Mouse (Mus musculus): ENCODE measurements around the gene Ppargc1a. TPM values are rescaled to one million over a fixed set of nuclear protein-coding genes. Genes with fewer than 3 reads are reported as not detected.

The Ppargc1a gene
- polyA plus RNA-seq, 1 experiment from 2014 or later = 15.0 TPM

- no peak overlapping the region for H3K4me2 ChIP-seq (ENCODE audit: low read length)
- no peaks in the 10 kb centered on the region for H3K9me3 ChIP-seq (replicated peaks; ENCODE audit: control insufficient read depth, low read length, poor library complexity, severe bottlenecking)
- no peak overlapping the region for H3K9ac ChIP-seq (ENCODE audit: low read depth, low read length)
- no peaks in the 10 kb centered on the region; the same call in 1 of the 2 replicates for H3K27me3 ChIP-seq (ENCODE audit: control insufficient read depth, insufficient read depth, low read depth, low read length)
- ATAC-seq = no peak
- no peaks in the 10 kb centered on the region for H3K36me3 ChIP-seq (ENCODE audit: control insufficient read depth, insufficient read depth, low read length)
- 86% methylated on average over 3 of the region's 3 CpGs for WGBS
- peaks cover 11% of the 10 kb centered on the region for H3K4me1 ChIP-seq (ENCODE audit: control insufficient read depth, insufficient read depth, low read length)
- no peak overlapping the region for H3K27ac ChIP-seq (ENCODE audit: low read length)
- H3K4me3 ChIP-seq (ENCODE audit: low read depth, low read length) = no peak overlapping the region
These were observed 4.0 kb downstream of the Ppargc1a start for GRCm38 (mm10) chr5:51563574-51563973.

- no peaks in the 10 kb centered on the region for H3K9me3 ChIP-seq (replicated peaks; ENCODE audit: control insufficient read depth, low read length, poor library complexity, severe bottlenecking)
These were observed 9.8 kb downstream of the Ppargc1a start for GRCm38 (mm10) chr5:51557607-51558278.

GRCm38 (mm10) chr5:51553671-51554070 is 13.9 kb downstream of the Ppargc1a start:
- Histone ChIP-seq H3K9ac (ENCODE audit: low read depth, low read length) (peak overlapping the region; percentile 50; the same call in 1 of the 2 replicates), H3K9me3 (replicated peaks; ENCODE audit: control insufficient read depth, low read length, poor library complexity, severe bottlenecking) (no peaks in the 10 kb centered on the region), H3K27ac (ENCODE audit: low read length) (peak overlapping the region; percentile 5; the same call in 1 of the 2 replicates)

More at GRCm38 (mm10) chr5:51557607-51558278, 9.8 kb downstream of the Ppargc1a start:
- H3K27ac ChIP-seq (ENCODE audit: low read length) = no peak overlapping the region
- WGBS = 73% methylated on average over 4 of the region's 4 CpGs
- H3K9ac ChIP-seq (ENCODE audit: low read depth, low read length) = no peak overlapping the region
- no peak overlapping the region for H3K4me3 ChIP-seq (ENCODE audit: low read depth, low read length)
- no peaks in the 10 kb centered on the region; the same call in 1 of the 2 replicates for H3K27me3 ChIP-seq (ENCODE audit: control insufficient read depth, insufficient read depth, low read depth, low read length)
- H3K36me3 ChIP-seq (ENCODE audit: control insufficient read depth, insufficient read depth, low read length) = no peaks in the 10 kb centered on the region
- H3K4me1 ChIP-seq (ENCODE audit: control insufficient read depth, insufficient read depth, low read length) = peaks cover 9% of the 10 kb centered on the region
- H3K4me2 ChIP-seq (ENCODE audit: low read length) = no peak overlapping the region
- no peak for ATAC-seq

DNA sequence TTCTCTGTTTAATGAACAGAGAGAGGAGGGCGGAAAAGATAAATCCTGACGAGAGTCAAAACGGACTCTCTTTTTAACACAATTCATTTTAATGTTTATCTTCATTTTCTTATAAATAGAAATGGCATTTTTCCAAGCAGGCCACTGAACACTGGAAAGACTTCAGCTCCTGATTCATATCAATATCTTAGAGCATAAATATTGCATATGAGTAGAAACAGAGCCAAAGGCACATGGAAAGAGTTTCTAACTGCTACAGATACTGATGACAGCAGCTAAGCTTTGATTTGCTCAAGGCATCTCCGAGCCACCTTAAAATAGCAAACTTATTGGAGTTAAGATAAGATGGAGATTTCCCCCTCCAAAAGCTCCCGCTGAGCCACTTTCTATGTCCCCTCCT is 14.3 kb downstream of the Ppargc1a start:
- WGBS = 5% methylated on average over 5 of the region's 5 CpGs
- Histone ChIP-seq H3K4me3 (ENCODE audit: low read depth, low read length) (peak overlapping the region; percentile 47), H3K36me3 (ENCODE audit: control insufficient read depth, insufficient read depth, low read length) (no peaks in the 10 kb centered on the region), H3K9me3 (replicated peaks; ENCODE audit: control insufficient read depth, low read length, poor library complexity, severe bottlenecking) (no peaks in the 10 kb centered on the region), H3K4me2 (ENCODE audit: low read length) (peak overlapping the region; percentile 75), H3K9ac (ENCODE audit: low read depth, low read length) (peak overlapping the region; percentile 53), H3K27me3 (ENCODE audit: control insufficient read depth, insufficient read depth, low read depth, low read length) (no peaks in the 10 kb centered on the region), H3K27ac (ENCODE audit: low read length) (peak overlapping the region; percentile 74; the same call in 1 of the 2 replicates), H3K4me1 (ENCODE audit: control insufficient read depth, insufficient read depth, low read length) (peaks cover 14% of the 10 kb centered on the region)
- peak; percentile 12; the same call in 1 of the 2 replicates for ATAC-seq

More at GRCm38 (mm10) chr5:51553671-51554070, 13.9 kb downstream of the Ppargc1a start:
- Histone ChIP-seq H3K4me1 (ENCODE audit: control insufficient read depth, insufficient read depth, low read length) (peaks cover 14% of the 10 kb centered on the region), H3K36me3 (ENCODE audit: control insufficient read depth, insufficient read depth, low read length) (no peaks in the 10 kb centered on the region), H3K4me3 (ENCODE audit: low read depth, low read length) (peak overlapping the region; percentile 47), H3K27me3 (ENCODE audit: control insufficient read depth, insufficient read depth, low read depth, low read length) (no peaks in the 10 kb centered on the region), H3K4me2 (ENCODE audit: low read length) (peak overlapping the region; percentile 75)
- WGBS = 2% methylated on average over 5 of the region's 5 CpGs
- ATAC-seq = peak; percentile 90

DNA sequence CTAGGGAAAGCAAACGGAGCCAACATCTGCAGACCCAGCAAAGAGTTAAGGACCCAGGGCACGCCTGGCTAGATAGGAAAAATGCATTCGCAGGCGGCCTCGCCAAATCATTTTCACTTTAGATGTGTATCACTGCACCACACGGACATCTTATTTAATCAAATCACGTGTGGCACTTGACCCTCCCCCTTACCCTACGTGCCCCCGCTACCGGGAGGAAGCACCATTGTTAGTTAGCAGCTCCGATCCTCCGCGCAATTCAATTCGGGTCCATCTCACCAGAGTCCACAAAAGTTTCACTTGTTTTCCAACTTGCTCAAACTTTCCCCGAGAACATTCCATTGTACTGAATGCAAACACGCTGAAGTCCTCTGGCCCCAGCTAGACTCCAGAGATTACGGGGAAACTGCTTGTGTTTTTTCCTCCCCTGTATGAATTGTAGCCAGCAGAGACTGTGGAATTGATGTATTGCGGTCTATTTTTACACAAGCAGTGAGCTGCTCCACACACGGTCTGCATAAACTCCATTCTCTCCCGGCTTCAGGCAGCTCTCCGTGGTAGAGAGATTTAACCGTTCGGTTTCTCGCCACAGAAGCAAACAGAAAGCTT is 14.9 kb downstream of the Ppargc1a start:
- peaks cover 14% of the 10 kb centered on the region for H3K4me1 ChIP-seq (ENCODE audit: control insufficient read depth, insufficient read depth, low read length)
- H3K27me3 ChIP-seq (ENCODE audit: control insufficient read depth, insufficient read depth, low read depth, low read length) = no peaks in the 10 kb centered on the region
- peak overlapping the region; percentile 53 for H3K9ac ChIP-seq (ENCODE audit: low read depth, low read length)
- H3K4me2 ChIP-seq (ENCODE audit: low read length) = peak overlapping the region; percentile 75
- H3K27ac ChIP-seq (ENCODE audit: low read length) = peak overlapping the region; percentile 74
- H3K9me3 ChIP-seq (replicated peaks; ENCODE audit: control insufficient read depth, low read length, poor library complexity, severe bottlenecking) = no peaks in the 10 kb centered on the region
- 0% methylated on average over 24 of the region's 24 CpGs for WGBS
- peak; percentile 77 for ATAC-seq
- peak overlapping the region; percentile 47 for H3K4me3 ChIP-seq (ENCODE audit: low read depth, low read length)
- H3K36me3 ChIP-seq (ENCODE audit: control insufficient read depth, insufficient read depth, low read length) = no peaks in the 10 kb centered on the region

GRCm38 (mm10) chr5:51551852-51552482 is 15.6 kb downstream of the Ppargc1a start:
- Histone ChIP-seq H3K4me1 (ENCODE audit: control insufficient read depth, insufficient read depth, low read length) (peaks cover 14% of the 10 kb centered on the region), H3K9me3 (replicated peaks; ENCODE audit: control insufficient read depth, low read length, poor library complexity, severe bottlenecking) (no peaks in the 10 kb centered on the region)
- ATAC-seq = no peak

DNA sequence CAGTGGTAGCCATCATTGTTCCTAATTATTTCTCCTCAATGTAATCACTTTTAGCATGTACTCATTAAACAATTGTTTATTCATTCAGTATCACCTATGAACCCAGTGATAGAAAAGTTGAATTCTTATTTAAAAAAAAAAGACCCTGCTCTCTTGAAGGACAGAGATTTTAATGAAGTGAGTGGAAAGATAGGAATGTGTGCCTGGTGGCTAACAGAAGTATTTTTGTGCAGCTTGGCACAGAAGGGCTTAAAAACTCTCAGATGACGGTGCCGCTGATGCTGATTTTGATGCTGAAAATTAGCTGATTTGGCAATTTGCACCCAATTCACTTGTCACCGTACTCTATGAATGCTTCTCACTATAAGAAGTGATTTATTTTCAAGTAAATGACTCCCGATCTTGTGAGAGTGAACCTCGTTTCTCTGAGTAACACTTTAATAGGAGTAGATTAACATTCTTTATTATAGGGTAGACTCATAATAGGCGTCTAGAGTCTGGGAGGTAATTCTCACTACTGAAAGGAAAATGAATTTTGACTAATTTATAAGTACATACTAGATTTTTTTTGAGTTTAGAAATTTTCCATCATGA is 20.0 kb downstream of the Ppargc1a start:
- Histone ChIP-seq H3K4me3 (ENCODE audit: low read depth, low read length) (no peak overlapping the region), H3K4me2 (ENCODE audit: low read length) (no peak overlapping the region), H3K27me3 (ENCODE audit: control insufficient read depth, insufficient read depth, low read depth, low read length) (no peaks in the 10 kb centered on the region), H3K27ac (ENCODE audit: low read length) (no peak overlapping the region), H3K36me3 (ENCODE audit: control insufficient read depth, insufficient read depth, low read length) (no peaks in the 10 kb centered on the region), H3K9ac (ENCODE audit: low read depth, low read length) (no peak overlapping the region), H3K4me1 (ENCODE audit: control insufficient read depth, insufficient read depth, low read length) (peaks cover 7% of the 10 kb centered on the region; the same call in 1 of the 2 replicates), H3K9me3 (replicated peaks; ENCODE audit: control insufficient read depth, low read length, poor library complexity, severe bottlenecking) (no peaks in the 10 kb centered on the region)
- WGBS = 74% methylated on average over 6 of the region's 6 CpGs
- ATAC-seq = no peak

More at GRCm38 (mm10) chr5:51551852-51552482, 15.6 kb downstream of the Ppargc1a start:
- peak overlapping the region; percentile 53 for H3K9ac ChIP-seq (ENCODE audit: low read depth, low read length)
- no peaks in the 10 kb centered on the region for H3K27me3 ChIP-seq (ENCODE audit: control insufficient read depth, insufficient read depth, low read depth, low read length)
- H3K27ac ChIP-seq (ENCODE audit: low read length) = peak overlapping the region; percentile 74
- H3K4me3 ChIP-seq (ENCODE audit: low read depth, low read length) = peak overlapping the region; percentile 47
- WGBS = 7% methylated on average over 12 of the region's 12 CpGs
- H3K4me2 ChIP-seq (ENCODE audit: low read length) = peak overlapping the region; percentile 75
- H3K36me3 ChIP-seq (ENCODE audit: control insufficient read depth, insufficient read depth, low read length) = no peaks in the 10 kb centered on the region

- no peaks in the 10 kb centered on the region for H3K36me3 ChIP-seq (ENCODE audit: control insufficient read depth, insufficient read depth, low read length)
- H3K4me2 ChIP-seq (ENCODE audit: low read length) = no peak overlapping the region
- no peak for ATAC-seq
- no peak overlapping the region for H3K9ac ChIP-seq (ENCODE audit: low read depth, low read length)
- WGBS = 82% methylated on average over 3 of the region's 3 CpGs
- H3K4me3 ChIP-seq (ENCODE audit: low read depth, low read length) = no peak overlapping the region
- no peaks in the 10 kb centered on the region for H3K9me3 ChIP-seq (replicated peaks; ENCODE audit: control insufficient read depth, low read length, poor library complexity, severe bottlenecking)
- no peak overlapping the region for H3K27ac ChIP-seq (ENCODE audit: low read length)
- peaks cover 5% of the 10 kb centered on the region; the same call in 1 of the 2 replicates for H3K4me1 ChIP-seq (ENCODE audit: control insufficient read depth, insufficient read depth, low read length)
- H3K27me3 ChIP-seq (ENCODE audit: control insufficient read depth, insufficient read depth, low read depth, low read length) = no peaks in the 10 kb centered on the region
These were observed 20.7 kb downstream of the Ppargc1a start for GRCm38 (mm10) chr5:51546817-51547216.
